Mouse (Mus musculus): ENCODE measurements around the gene Zc3hav1.
"Not testable (repeated sequence)": the region's sequence is repeated elsewhere in the genome, so short reads cannot be mapped to it uniquely, and the experiment has no call there.

Gene Zc3hav1

GRCm38 (mm10) chr6:38353811-38354722 is at the start of gene Zc3hav1:
TSS of gene Zc3hav1 (minus strand) at chr6:38354603.
- DNase-seq (ENCODE audit: low spot score) = peak; percentile 89

- DNase-seq (ENCODE audit: low spot score) = no peak
Observed at GRCm38 (mm10) chr6:38389671-38390070, 35.3 kb upstream of the Zc3hav1 start.

- DNase-seq (ENCODE audit: low spot score) = peak; percentile 85
Observed at GRCm38 (mm10) chr6:38381129-38381771, 26.8 kb upstream of the Zc3hav1 start, which contains the start of gene Ttc26. TSS of gene Ttc26 (plus strand) at chr6:38381469.

GRCm38 (mm10) chr6:38380764-38381128 is 26.3 kb upstream of the Zc3hav1 start:
- DNase-seq (ENCODE audit: low spot score) = no peak

GRCm38 (mm10) chr6:38374271-38374670 is 19.9 kb upstream of the Zc3hav1 start:
- DNase-seq (ENCODE audit: low spot score) = no peak

GRCm38 (mm10) chr6:38369945-38370344 is 15.5 kb upstream of the Zc3hav1 start:
- no peak for DNase-seq (ENCODE audit: low spot score)

- DNase-seq (ENCODE audit: low spot score) = no peak
Observed at GRCm38 (mm10) chr6:38364121-38364520, 9.7 kb upstream of the Zc3hav1 start.

GRCm38 (mm10) chr6:38363370-38363769 is 9.0 kb upstream of the Zc3hav1 start:
- no peak for DNase-seq (ENCODE audit: low spot score)

- no peak for DNase-seq (ENCODE audit: low spot score)
Observed at GRCm38 (mm10) chr6:38361937-38362336, 7.5 kb upstream of the Zc3hav1 start.

- DNase-seq (ENCODE audit: low spot score) = no peak
Observed at GRCm38 (mm10) chr6:38361065-38361464, 6.7 kb upstream of the Zc3hav1 start.

- DNase-seq (ENCODE audit: low spot score) = peak; percentile 57
Observed at GRCm38 (mm10) chr6:38359736-38360499, 5.5 kb upstream of the Zc3hav1 start.

- DNase-seq (ENCODE audit: low spot score) = not testable (repeated sequence)
Observed at GRCm38 (mm10) chr6:38359044-38359735, 4.8 kb upstream of the Zc3hav1 start.

GRCm38 (mm10) chr6:38358253-38359027 is 4.0 kb upstream of the Zc3hav1 start:
- no peak for DNase-seq (ENCODE audit: low spot score)

GRCm38 (mm10) chr6:38357603-38358252 is 3.3 kb upstream of the Zc3hav1 start:
- no peak for DNase-seq (ENCODE audit: low spot score)

- DNase-seq (ENCODE audit: low spot score) = peak; percentile 66
Observed at GRCm38 (mm10) chr6:38356661-38357433, 2.4 kb upstream of the Zc3hav1 start.

GRCm38 (mm10) chr6:38355862-38356261 is 1.5 kb upstream of the Zc3hav1 start:
- DNase-seq (ENCODE audit: low spot score) = no peak

- no peak for DNase-seq (ENCODE audit: low spot score)
Observed at GRCm38 (mm10) chr6:38355354-38355823, 986 bp upstream of the Zc3hav1 start.

GRCm38 (mm10) chr6:38354723-38355353 is 435 bp upstream of the Zc3hav1 start:
- no peak for DNase-seq (ENCODE audit: low spot score)

- DNase-seq (ENCODE audit: low spot score) = no peak
Observed at GRCm38 (mm10) chr6:38353181-38353580, 1.2 kb downstream of the Zc3hav1 start.

All from lung, postnatal 25 days (tissue).